Mouse (Mus musculus): ENCODE data around the gene Gm49416. TPM values are rescaled to one million over a fixed set of nuclear protein-coding genes. Genes with fewer than 3 reads are reported as not detected.
A peak's percentile ranks its signal among the peaks of the same experiment; 100 is the strongest.

Gene Gm49416
- polyA plus RNA-seq (2014; fragmentation: Nextera tagmentation; extraction: Ambion mirVana) = not detected in 2 replicates

- Histone ChIP-seq H3K27ac (ENCODE audit: low read depth, low read length) (peak within 1 kb of the TSS; percentile 92), H3K36me3 (ENCODE audit: control insufficient read depth, insufficient read depth, low read length) (peaks cover 4% of the 10 kb centered on the region; the same call in 1 of the 2 replicates), H3K27me3 (replicated peaks; ENCODE audit: control insufficient read depth, insufficient read depth, low read length) (no peaks in the 10 kb centered on the region), H3K9ac (ENCODE audit: low read depth, low read length) (peak within 1 kb of the TSS; percentile 93), H3K4me1 (replicated peaks; ENCODE audit: control insufficient read depth, insufficient read depth, low read length) (peaks cover 6% of the 10 kb centered on the region; the same call in 1 of the 2 replicates), H3K4me2 (peak within 1 kb of the TSS; percentile 88), H3K4me3 (ENCODE audit: low read depth, low read length) (peak within 1 kb of the TSS; percentile 73), H3K9me3 (ENCODE audit: control insufficient read depth, low read length) (no peaks in the 10 kb centered on the region)
- DNase-seq (ENCODE audit: low spot score) = peak; percentile 94
- ATAC-seq (replicated peaks; ENCODE audit: low FRiP score) = peak; percentile 86
- under 1% methylated on average over 58 of the region's 58 CpGs for WGBS
Measured at GRCm38 (mm10) chr19:8888511-8889385, at the start of gene Gm49416, which contains the start of gene 1810009A15Rik. Gm49416 (plus strand) TSS chr19:8888926. 1810009A15Rik (plus strand) TSS chr19:8888853.

GRCm38 (mm10) chr19:8839103-8839907 lies 49.4 kb upstream of the Gm49416 start, which contains the start of gene Gng3:
Gng3 (minus strand) TSS chr19:8839194.
- Histone ChIP-seq H3K9me3 (ENCODE audit: control insufficient read depth, low read length) (no peaks in the 10 kb centered on the region), H3K4me3 (ENCODE audit: low read depth, low read length) (peak within 1 kb of the TSS; percentile 65), H3K9ac (ENCODE audit: low read depth, low read length) (peak within 1 kb of the TSS; percentile 93), H3K36me3 (ENCODE audit: control insufficient read depth, insufficient read depth, low read length) (peaks cover 11% of the 10 kb centered on the region), H3K27ac (ENCODE audit: low read depth, low read length) (peak within 1 kb of the TSS; percentile 95), H3K4me1 (replicated peaks; ENCODE audit: control insufficient read depth, insufficient read depth, low read length) (peaks cover 33% of the 10 kb centered on the region), H3K27me3 (replicated peaks; ENCODE audit: control insufficient read depth, insufficient read depth, low read length) (no peaks in the 10 kb centered on the region), H3K4me2 (peak within 1 kb of the TSS; percentile 99)
- DNase-seq (ENCODE audit: low spot score) = no peak
- WGBS = 61% methylated on average over 11 of the region's 11 CpGs
- ATAC-seq (replicated peaks; ENCODE audit: low FRiP score) = no peak

- H3K4me1 ChIP-seq (replicated peaks; ENCODE audit: control insufficient read depth, insufficient read depth, low read length) = peaks cover 33% of the 10 kb centered on the region
- H3K27me3 ChIP-seq (replicated peaks; ENCODE audit: control insufficient read depth, insufficient read depth, low read length) = no peaks in the 10 kb centered on the region
- WGBS = 24% methylated on average over 29 of the region's 29 CpGs
- peak; percentile 76 for ATAC-seq (replicated peaks; ENCODE audit: low FRiP score)
- peaks cover 4% of the 10 kb centered on the region; the same call in 1 of the 2 replicates for H3K36me3 ChIP-seq (ENCODE audit: control insufficient read depth, insufficient read depth, low read length)
- peak overlapping the region; percentile 75 for H3K4me2 ChIP-seq
- no peaks in the 10 kb centered on the region for H3K9me3 ChIP-seq (ENCODE audit: control insufficient read depth, low read length)
- H3K9ac ChIP-seq (ENCODE audit: low read depth, low read length) = peak overlapping the region; percentile 74
- peak overlapping the region; percentile 65 for H3K4me3 ChIP-seq (ENCODE audit: low read depth, low read length)
- 0 out of 2 replicates have a peak overlapping the region, but pooled peaks have one; percentile 46 for H3K27ac ChIP-seq (ENCODE audit: low read depth, low read length)
- peak; percentile 74 for DNase-seq (ENCODE audit: low spot score)
Measured at GRCm38 (mm10) chr19:8839908-8840791, 48.6 kb upstream of the Gm49416 start.

GRCm38 (mm10) chr19:8841012-8841411 lies 47.7 kb upstream of the Gm49416 start:
- no peaks in the 10 kb centered on the region for H3K9me3 ChIP-seq (ENCODE audit: control insufficient read depth, low read length)
- H3K4me3 ChIP-seq (ENCODE audit: low read depth, low read length) = peak overlapping the region; percentile 65
- ATAC-seq (replicated peaks; ENCODE audit: low FRiP score) (no peak), DNase-seq (ENCODE audit: low spot score) (no peak)
- no peaks in the 10 kb centered on the region for H3K36me3 ChIP-seq (ENCODE audit: control insufficient read depth, insufficient read depth, low read length)
- WGBS = 81% methylated on average over 7 of the region's 7 CpGs
- peak overlapping the region; percentile 74 for H3K9ac ChIP-seq (ENCODE audit: low read depth, low read length)
- H3K4me1 ChIP-seq (replicated peaks; ENCODE audit: control insufficient read depth, insufficient read depth, low read length) = peaks cover 33% of the 10 kb centered on the region
- no peaks in the 10 kb centered on the region for H3K27me3 ChIP-seq (replicated peaks; ENCODE audit: control insufficient read depth, insufficient read depth, low read length)
- no peak overlapping the region for H3K27ac ChIP-seq (ENCODE audit: low read depth, low read length)
- H3K4me2 ChIP-seq = peak overlapping the region; percentile 75

GRCm38 (mm10) chr19:8842961-8843360 lies 45.8 kb upstream of the Gm49416 start:
- Histone ChIP-seq H3K9ac (ENCODE audit: low read depth, low read length) (no peak overlapping the region), H3K9me3 (ENCODE audit: control insufficient read depth, low read length) (no peaks in the 10 kb centered on the region), H3K27ac (ENCODE audit: low read depth, low read length) (no peak overlapping the region), H3K36me3 (ENCODE audit: control insufficient read depth, insufficient read depth, low read length) (peaks cover 6% of the 10 kb centered on the region; the same call in 1 of the 2 replicates), H3K4me2 (no peak overlapping the region), H3K4me3 (ENCODE audit: low read depth, low read length) (no peak overlapping the region), H3K27me3 (replicated peaks; ENCODE audit: control insufficient read depth, insufficient read depth, low read length) (no peaks in the 10 kb centered on the region), H3K4me1 (replicated peaks; ENCODE audit: control insufficient read depth, insufficient read depth, low read length) (peaks cover 30% of the 10 kb centered on the region)
- WGBS = 76% methylated on average over 6 of the region's 6 CpGs
- ATAC-seq (replicated peaks; ENCODE audit: low FRiP score) (no peak), DNase-seq (ENCODE audit: low spot score) (no peak)

- Histone ChIP-seq H3K36me3 (ENCODE audit: control insufficient read depth, insufficient read depth, low read length) (peaks cover 8% of the 10 kb centered on the region; the same call in 1 of the 2 replicates), H3K27ac (ENCODE audit: low read depth, low read length) (no peak overlapping the region), H3K4me2 (no peak overlapping the region), H3K4me3 (ENCODE audit: low read depth, low read length) (no peak overlapping the region), H3K27me3 (replicated peaks; ENCODE audit: control insufficient read depth, insufficient read depth, low read length) (no peaks in the 10 kb centered on the region), H3K4me1 (replicated peaks; ENCODE audit: control insufficient read depth, insufficient read depth, low read length) (peaks cover 14% of the 10 kb centered on the region), H3K9me3 (ENCODE audit: control insufficient read depth, low read length) (no peaks in the 10 kb centered on the region), H3K9ac (ENCODE audit: low read depth, low read length) (no peak overlapping the region)
- ATAC-seq (replicated peaks; ENCODE audit: low FRiP score) (no peak), DNase-seq (ENCODE audit: low spot score) (peak; percentile 71)
- 67% methylated on average over 5 of the region's 5 CpGs for WGBS
Measured at GRCm38 (mm10) chr19:8844371-8845129, 44.2 kb upstream of the Gm49416 start.

- ATAC-seq (replicated peaks; ENCODE audit: low FRiP score) (no peak), DNase-seq (ENCODE audit: low spot score) (no peak)
- H3K4me1 ChIP-seq (replicated peaks; ENCODE audit: control insufficient read depth, insufficient read depth, low read length) = no peaks in the 10 kb centered on the region
- no peak overlapping the region for H3K9ac ChIP-seq (ENCODE audit: low read depth, low read length)
- no peak overlapping the region for H3K4me3 ChIP-seq (ENCODE audit: low read depth, low read length)
- H3K9me3 ChIP-seq (ENCODE audit: control insufficient read depth, low read length) = no peaks in the 10 kb centered on the region
- H3K4me2 ChIP-seq = no peak overlapping the region
- no peak overlapping the region for H3K27ac ChIP-seq (ENCODE audit: low read depth, low read length)
- WGBS = 80% methylated on average over 5 of the region's 5 CpGs
- peaks cover 8% of the 10 kb centered on the region; the same call in 1 of the 2 replicates for H3K36me3 ChIP-seq (ENCODE audit: control insufficient read depth, insufficient read depth, low read length)
- H3K27me3 ChIP-seq (replicated peaks; ENCODE audit: control insufficient read depth, insufficient read depth, low read length) = no peaks in the 10 kb centered on the region
Measured at GRCm38 (mm10) chr19:8848356-8848755, 40.4 kb upstream of the Gm49416 start.
